Mouse (Mus musculus): ENCODE data around the gene Msrb2.
A peak's percentile ranks its signal among the peaks of the same experiment; 100 is the strongest.

Msrb2 gene

DNA sequence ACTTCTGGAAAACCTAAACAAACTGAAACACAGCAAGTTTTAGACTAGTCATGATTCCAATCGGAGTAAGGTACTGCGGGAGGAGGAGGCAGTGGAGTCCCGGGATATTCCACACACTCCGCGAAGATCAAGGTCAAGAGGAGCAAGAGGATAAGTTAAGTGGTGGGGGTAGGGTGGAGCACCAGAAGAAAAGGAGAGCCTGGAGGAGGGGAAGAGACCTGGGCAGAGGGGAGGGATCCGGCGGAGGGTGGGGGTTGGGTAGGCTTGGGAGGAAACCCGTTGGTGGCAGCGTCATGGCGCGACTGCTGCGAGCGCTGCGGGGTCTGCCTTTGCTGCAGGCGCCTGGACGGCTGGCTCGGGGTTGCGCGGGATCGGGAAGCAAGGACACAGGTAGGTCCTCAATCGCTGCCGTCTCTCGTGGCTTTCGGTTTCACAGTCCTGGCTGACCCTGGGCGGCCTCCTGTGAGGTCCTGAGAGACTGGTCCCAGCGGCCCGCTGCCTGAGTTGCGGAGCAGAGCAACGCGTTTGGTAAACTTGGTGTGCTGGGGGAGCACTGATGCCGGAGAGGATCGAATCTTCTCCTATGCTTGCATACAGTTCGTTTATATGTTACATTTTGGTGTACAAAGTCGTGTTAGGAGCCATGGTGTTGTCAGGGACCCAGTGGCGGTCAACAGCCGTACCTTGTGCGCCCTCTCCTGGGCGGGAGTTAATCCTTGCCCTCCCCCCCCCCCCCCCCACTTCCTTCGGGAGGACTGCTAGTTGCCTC lies at the start of gene Msrb2:
Gene Msrb2 (plus strand): TSS at position 51 of the 769 bp plus-strand sequence.
- DNase-seq, result peak; percentile 79

DNA sequence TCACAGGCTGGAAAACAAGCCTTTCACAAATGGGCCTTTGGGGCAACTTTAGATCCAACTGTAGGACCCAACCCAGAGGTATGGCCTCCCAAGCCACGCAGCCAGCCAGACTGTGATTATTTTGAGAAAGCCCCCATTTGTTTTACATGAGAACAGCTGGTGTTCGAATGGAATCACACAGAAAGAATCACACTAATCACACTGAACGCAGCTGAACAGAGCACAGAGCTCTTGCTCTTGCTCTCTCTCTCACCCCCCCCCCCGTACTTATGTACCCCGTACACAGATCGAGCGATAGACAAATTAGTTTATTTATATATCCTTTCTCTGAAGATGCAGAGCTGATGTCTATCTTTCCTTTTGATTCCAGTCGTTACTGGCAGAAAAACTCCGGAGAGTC lies 48.8 kb upstream of the Msrb2 start:
- DNase-seq, result no peak

DNA sequence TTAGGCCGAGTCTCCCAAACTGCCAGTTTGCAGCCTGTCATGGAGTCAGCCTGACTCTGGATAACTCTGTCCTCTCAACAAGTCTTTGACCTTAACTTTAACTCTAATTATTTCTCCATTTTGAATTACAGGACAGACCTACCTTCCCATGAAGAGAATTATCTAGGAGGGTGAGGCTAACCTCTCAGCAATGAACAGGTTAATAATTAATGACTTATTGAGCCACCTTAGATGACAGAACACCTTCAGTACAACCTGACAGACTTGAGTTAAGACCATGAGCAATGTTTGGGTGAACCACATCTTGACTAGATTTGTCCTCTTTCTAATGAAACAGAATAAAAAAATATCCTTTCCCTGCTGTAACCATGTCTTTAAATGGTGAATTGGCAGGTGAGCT lies 44.9 kb upstream of the Msrb2 start:
- no peak for DNase-seq

DNA sequence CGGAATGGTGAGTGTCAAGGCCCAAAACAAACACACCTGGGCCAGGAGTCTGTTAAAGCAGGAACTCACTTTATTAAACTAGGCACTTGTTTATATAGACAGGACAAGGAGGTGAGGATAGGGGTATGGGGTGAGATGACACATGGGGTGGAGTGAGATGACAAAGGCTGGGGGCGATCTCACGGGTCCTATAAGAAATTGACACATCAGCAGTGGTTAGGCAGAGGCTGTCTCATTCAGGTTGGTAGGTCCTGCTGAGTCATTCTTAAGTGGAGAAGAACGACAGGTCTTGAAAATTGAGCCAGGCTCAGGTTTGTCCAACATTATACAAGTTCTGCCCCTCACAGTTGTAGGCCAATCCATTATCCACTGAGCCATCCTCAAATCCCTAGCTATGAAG lies 43.4 kb upstream of the Msrb2 start:
- no peak for DNase-seq

DNA sequence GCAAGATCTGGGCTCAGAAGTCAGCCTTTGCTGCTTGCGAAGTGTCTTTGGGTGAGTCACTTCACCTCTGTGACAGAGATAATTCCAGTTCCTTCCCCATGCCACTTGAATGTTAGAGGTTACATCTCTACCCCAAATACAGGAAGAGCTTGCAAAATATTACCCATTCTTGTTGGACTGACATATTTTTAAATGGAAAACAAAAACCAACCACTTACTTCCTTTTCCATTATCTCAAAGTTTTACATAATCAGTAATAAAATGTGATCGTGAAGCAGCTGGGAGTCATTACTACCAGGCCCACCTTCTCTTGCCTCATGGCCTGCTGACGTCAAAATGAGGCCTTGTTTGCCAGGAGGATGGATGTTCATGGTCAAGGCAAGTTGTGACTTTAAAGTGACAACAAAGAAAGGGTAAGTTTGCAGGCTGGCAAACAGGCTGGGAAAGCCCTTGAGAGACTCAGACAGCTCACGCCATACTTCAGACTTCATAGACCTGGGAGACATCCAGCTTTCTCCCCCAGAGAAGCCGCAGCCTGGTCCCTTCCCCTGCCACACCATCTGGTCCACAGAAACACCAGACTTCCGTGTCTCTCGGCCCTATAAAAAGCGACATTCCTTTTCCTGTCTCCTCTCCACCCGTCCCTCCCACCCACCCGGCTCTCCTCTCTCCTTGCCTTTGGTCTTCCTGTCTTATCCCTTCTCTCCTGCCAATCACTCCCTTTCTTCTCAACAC lies 27.2 kb upstream of the Msrb2 start:
- DNase-seq, result peak; percentile 5 to 12

DNA sequence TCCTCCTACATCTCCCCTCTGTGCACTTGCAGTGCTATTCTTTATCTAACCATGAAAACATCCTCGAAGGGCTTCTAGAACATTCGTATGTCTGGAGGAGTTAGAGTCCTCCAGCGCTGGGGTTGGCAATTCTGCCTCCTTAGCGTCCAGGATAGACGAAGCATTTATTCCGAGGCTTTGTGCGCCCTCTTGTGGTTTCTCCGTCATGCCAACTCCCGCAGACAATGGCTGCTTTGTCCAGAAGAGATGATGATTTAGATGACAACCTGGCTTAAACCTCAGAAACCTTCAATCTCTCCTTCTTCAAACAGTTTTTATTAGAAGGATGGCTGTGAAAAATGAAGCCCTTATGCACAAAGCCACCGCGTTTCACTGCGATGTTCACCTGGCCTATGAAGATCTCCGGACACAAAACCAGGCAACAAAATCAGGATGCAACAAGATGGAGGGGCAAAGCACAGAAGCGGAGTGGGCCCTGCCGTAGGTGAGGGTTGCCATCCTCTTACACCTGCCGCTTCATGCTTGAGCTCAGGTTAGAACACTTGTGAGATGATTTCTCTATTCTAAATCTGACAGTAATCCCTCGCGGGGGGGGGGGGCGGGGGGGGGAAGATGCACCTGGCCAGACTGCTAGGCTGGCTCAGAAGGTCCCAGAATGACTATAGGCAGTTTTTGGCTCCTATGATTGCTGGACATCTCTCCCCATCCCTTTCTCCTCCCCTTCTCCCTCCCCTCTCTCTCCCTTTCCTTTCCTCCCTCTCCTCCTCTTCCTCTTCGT lies 26.4 kb upstream of the Msrb2 start:
- peak; percentile 82 to 85 for DNase-seq

DNA sequence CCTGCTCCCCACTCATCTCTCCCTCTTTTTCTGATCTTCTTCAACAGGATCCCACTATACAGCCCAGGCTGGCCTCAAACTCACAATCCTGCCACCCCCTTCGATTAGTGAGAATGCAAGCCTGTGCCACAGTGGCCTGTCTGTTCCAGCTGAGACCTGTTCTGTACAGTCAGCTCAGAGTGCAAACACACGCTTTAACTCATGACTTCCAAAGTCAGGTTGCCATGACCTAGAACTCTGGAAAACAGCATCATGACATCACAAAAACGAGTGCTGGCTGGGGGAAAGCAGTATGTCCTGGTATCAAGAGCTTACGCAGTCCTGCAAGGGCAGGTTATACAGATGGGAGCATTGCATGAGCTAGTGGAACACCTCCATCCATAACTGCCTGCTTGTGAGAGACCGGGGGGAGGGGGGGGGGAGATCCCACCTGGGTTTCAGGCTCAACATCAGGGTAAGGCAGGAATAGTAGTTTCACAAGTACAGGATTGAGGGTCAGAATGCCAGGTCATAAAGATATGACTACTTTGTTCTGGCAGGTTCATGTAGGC lies 25.8 kb upstream of the Msrb2 start:
- no peak for DNase-seq

DNA sequence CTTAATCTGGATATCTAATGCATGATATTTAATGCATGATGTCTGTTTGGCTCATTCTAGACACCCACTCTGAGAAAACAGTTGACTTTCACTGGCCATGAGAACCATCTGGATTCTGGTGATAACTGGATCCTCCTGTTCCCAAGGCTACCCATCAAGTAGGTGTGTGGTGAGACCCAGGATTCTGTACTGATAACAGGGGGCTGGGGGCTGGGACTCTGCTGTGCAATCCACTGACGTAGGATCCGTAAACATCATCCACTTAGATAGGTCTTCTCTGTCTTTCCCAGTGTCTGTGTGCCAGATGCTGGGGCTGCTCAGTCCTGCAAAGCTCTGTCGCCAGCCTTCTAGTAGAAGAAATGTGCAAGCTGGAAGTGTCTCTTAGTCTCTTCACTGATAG lies 22.8 kb upstream of the Msrb2 start:
- DNase-seq, result no peak

DNA sequence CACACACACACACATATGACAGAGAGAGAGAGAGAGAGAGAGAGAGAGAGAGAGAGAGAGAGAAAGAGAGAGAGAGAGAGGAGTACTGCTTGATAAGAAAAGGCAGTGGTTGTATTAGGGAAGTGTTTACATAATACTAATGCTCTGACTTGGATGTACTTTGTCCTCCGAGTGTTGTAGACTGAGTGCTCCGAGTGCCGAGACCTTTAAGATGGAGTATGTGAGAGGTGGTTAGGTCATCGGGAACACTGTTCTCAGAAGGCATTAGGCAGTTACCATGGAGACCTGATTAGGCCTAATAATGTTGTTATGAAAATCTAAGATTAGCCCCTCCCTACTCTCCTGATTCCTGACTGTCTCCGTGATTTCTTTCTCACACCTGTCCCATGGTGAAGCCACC lies 21.1 kb upstream of the Msrb2 start:
- DNase-seq, result no peak

DNA sequence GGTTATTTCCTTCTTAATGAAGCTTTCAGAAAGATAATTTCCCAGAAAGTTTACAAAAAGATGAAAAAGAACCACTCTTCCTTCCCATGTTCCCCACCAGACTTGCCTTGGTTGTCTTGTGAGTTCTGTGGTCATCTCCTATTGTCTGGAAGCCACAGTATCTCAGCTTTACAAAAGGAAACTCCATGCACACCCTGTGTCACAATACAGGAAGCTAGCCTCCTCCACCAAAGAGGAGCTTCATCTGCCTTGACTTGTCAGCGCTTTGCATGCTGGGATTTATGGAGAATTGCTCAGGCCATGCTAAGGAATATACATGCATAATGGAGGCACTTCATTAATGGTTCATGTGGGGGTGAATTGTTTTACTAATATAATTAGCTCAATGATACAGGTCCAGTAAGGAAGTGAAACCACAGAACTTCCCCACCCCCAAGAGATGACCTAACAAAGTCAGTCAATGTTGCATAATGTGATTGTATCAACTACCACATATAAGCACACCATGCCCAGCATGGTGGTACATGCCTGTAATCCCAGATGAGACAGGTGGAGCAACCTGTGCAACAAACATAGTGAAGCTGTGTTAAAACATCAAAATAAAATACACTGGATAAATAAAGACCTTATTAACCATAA lies 19.5 kb upstream of the Msrb2 start:
- DNase-seq, result no peak

DNA sequence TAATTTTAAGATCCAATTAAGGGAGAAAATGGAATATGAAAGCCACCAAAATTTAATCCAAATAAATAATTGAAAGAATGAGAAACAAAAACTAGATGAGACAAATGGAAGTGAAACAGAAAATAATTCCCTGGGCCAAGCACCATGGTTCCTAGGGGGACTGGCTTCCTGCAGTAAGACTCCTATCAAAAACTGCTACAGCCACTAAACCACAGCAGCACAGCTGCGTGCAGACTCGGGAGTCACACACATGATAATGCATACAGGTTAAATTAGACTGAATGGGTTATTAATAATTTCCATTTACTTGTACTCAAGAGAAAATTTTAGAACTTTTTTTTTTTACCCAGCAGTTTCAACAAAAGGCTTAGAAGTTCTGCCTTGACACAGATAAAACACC lies 18.1 kb upstream of the Msrb2 start:
- no peak for DNase-seq

DNA sequence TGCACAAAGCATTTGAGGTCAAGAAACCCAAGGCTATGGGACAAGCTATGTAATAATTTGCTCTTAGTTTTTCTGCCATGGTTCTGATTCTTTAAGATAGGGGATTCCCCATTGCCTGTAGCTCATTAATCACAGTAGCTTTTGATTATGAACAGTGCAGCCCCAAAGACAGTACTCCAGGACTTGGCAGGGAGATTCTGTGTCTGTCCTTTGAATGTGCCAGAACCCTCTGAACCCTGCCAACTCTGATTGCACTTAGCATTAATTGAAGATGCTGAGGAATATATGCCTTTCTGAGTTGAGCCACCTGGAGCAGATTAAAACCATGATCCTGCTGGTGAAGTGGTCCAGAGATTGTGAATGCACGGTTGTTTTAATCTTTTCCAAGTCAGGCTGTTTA lies 8.4 kb upstream of the Msrb2 start:
- no peak for DNase-seq

DNA sequence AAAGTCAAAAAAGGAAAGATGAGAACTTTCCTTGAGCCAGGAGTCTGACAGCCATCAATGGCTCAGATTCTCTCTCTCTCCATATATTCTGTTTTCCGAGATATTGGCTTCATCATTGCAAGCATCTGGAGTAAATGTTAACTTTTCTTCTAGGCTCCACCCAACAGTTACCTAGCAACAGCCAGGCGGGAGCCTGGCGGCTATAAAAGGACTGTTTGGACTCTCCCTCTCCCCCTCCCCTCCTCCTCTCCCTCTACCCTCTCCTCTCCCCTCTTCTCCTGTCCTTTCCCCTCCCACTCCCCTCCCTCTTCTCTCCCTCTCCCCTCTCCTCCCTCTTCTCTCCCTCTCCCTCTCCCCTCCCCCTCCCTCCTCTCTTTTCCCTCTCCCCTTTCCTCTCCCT lies 4.8 kb upstream of the Msrb2 start:
- DNase-seq, result no peak

DNA sequence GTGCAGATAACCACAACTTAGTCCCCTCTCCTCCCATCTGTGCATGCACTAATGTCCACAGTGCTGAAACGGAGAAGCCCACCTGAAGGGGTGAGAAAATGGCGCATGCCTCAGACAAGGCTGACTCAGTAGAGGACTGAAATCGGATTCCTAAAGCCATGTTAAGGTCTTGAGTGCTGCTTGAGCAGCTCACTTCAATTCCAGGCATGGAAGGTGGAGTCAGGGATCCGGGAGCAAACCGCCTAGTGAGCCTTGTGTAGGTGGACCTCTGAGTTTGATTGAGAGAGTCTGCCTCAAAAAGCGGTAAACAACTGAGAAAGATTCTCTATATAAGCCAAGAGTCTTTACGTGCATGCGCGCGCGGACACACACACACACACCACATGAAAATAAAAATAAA lies 4.1 kb upstream of the Msrb2 start:
- no peak for DNase-seq

DNA sequence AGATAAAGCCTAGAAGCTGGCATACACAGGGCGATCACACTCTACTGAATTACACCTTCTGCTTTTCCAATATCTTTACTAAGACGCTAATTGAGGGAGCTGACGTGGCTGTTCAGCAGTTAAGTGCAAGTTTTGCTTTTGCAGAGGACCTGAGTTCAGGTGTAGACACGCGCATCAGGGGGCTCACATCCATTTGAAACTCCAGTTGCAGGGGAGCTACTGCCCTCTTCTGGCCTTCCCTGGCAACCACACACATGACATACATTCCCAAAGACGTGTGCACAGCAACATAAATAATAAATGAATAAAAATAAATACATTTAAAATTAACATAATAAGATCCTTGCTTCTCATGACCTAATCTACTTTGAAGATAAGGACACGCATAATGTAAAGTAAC lies 2.5 kb downstream of the Msrb2 start:
- DNase-seq, result peak; percentile 29 to 36

DNA sequence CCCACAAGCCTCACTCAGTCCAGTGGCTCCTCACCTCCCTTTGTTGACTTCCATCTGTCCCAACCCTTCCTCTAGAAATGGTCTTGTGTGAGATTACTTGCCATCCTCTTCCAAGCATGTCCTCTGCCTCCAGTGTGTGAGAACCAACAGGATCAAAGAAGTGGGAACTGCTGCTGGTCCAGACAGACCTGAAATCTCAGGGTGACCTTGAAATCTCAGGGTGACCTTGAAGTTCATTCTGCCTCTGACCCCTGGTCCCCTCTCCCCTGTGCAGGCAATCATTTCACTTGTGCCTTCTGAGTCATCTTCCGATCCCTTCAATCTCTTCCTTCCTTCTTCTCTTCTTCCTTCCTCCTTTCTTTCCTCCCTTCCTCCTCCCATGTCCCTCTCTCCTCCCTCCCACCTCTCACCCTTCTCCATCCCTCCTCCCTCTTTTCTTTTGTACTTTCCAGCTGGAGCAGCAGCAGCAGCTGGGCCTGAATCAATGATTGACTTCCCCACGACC lies 9.3 kb downstream of the Msrb2 start:
- no peak for DNase-seq

DNA sequence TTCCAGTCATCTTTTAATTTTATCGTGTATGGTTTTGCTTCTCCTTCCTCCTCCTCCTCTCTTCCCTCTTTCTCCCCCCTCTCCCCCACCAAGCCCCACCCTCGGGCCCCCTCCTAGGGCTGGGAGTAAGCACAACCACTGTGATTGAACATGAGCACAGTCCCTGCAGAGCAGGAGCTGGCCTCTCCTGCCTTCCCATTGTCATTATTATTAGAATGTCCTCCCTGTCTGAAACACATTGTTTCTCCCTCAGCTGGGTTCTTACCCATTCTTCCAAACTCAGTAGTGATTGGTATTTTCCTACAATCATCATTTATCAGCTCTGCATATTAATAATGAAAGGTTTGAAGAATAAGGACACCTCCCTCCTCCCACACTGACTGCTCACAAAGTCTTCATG lies 9.7 kb downstream of the Msrb2 start:
- DNase-seq, result no peak

DNA sequence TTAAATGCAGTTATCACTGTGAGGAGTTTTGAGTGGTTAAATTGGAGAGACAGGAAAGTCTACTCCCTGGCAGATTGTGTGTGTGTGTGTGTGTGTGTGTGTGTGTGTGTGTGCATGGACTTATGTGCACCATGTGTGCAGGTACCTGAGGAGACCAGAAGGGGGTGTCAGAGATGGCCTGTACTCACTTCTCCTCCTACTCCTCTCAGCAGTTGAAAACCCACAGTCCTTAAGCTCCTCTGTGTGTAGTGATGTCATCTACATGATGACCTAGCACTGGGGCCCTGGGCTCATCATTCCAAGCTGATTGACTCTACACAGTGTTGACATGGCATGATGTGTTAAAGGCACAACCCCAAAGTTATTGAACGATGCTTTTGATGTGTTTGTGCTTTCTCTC lies 11.0 kb downstream of the Msrb2 start:
- no peak for DNase-seq

DNA sequence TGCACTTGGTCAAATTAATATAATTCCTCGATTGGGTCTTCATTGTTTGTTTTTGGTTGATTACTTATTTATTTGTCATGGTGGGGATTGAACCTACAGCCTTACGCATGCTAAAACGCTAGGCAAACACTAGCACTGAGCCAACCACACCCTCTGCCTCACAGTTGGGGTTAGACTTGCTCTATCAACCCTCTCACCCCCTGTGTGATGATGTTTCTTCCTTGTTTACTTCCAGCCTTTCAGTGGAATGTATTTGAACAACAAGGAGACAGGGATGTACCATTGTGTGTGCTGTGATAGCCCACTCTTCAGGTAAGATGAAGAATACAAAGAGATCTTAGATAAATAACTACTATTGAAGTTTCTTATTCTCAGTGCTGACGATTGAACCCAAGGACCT lies 11.8 kb downstream of the Msrb2 start:
- DNase-seq, result no peak

DNA sequence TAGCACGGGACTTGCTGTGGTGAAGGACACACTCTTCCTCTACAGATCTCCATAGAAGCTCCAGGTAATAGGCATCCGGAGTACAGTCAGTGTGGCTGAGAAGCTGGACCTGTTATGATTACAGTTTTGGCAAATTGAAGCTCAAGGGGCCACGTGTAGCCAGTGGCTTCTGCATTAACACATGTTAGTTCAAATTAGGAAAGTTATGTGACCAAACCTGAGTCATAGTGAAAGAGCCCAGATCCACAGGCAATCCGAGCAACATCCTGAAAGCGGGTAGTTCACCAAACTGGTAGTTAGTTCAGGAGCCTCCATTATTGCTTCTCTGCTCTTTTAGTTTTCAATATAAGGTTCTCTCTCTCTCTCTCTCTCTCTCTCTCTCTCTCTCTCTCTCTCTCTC lies 14.5 kb downstream of the Msrb2 start:
- DNase-seq, result no peak

DNA sequence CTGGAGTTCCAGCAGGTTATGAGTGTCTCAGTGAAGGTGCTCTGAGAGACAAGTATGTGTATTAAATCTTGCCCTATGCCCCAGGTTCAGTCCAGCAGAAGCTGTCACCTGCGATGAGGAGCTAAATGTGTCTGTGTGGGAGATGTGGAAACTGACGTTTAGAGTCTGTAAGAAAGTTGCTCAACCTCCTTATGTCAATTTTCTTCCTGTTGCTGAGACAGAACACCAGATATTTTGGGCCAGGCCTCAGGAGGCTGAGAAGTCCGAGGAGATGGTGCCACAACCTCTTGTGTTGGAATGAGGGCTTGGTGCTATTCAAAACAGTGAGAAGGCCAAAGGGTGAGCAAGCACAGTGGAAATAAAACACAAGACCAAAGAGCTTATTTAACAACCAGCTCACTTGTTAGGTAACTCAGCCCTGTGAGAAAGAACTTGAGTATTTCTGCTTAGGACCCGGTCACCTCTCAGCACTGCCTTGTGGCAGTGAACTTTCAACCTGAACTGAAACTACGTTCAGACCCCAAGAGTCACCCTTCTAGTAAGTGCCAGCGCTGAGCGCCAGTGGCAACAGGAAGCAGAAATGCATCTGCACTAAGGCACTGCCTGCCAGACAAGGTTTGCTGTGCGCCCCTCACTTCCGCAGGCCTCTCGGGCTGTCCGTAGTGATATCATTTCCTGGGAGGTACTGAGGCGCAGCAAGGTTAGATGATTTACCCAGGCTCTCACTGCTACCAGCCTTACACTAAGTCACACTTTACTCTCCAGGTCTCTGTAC lies 17.3 kb downstream of the Msrb2 start:
- DNase-seq, result peak; percentile 52 to 76
